Mouse (Mus musculus): ENCODE data around the gene Rasgrf2.
"Not testable (repeated sequence)": the region's sequence is repeated elsewhere in the genome, so short reads cannot be mapped to it uniquely, and the experiment has no call there.

Gene Rasgrf2

DNA sequence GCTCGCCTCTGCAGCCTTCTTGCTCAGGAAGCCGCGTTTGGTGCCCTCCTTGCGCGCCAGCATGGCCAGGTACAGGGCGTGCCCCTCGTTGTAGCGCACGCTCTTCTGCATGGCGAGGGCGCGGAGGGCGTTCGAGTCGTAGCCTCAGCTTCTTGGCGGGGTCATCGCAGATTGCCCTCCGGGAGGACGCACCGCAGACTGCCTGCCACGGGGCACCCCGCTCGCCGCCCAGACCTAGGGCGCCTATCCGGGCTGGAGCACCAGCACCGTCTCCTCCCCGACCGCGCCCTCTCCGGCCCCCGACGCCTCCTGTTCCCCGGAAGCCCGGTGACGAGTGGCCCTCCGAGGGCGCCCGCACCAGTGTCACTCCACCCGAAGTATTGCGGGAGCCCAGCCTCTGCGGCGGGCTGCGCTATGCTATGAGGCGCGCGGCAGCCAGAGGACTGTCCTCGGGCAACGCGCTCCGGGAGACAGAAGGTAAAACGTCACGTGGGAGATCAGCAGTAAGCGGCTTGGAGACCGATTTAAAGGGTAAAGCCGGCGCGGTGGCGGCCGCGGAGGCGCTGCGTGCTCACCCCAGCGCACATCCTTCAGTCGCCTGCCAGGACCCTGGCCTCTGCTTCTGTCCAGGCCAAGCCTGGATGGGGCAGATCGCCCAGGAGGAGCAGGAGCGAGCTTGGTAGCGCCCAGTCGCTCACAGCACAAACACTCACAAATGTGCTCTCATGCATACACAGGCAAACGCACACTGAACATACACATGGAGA, at the start of gene Rasgrf2:
TSS of gene Rasgrf2 (minus strand) at position 273 of the 767 bp plus-strand sequence.
- DNase-seq (ENCODE audit: extremely low read depth, low read depth, low spot score): no peak

DNA sequence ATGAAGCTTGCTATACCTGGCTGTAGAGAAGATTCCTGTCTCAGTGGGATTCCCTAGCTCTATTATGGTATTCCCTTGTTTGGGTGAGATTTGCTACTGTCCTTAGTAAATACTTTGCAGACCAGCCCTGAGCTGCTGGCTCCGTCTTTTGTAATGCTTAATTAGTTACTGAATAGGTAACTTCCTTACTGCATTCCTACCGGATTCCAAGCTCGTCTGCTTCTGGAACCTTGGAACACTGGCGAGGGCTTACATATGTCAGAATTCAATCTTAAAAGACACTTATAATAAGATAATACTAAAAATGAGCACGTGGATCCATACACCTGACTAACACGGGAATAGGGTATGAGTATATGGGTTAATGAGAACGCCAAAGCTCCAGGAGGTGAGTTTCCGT, 41.2 kb upstream of the Rasgrf2 start:
- DNase-seq (ENCODE audit: extremely low read depth, low read depth, low spot score): not testable (repeated sequence)

DNA sequence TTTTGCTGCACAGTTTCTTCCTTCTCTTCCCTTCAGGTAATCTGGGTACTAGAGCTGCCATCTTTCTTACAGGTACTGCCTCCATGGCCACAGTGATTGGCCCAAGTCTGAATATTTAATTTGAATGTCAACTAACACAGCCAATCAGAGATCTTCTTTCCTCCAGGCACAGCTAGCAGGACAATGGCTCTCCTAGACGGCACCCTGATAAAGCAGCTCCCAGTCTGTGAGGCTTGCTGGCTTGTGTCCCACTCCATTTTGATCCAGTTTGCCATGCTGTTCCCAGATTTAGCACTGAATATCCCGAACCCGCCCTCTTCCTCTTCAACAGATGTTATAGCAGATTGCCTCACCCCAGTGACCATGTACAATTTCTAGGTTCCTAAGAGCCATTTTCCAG, 19.1 kb upstream of the Rasgrf2 start:
- no peak for DNase-seq (ENCODE audit: extremely low read depth, low read depth, low spot score)

DNA sequence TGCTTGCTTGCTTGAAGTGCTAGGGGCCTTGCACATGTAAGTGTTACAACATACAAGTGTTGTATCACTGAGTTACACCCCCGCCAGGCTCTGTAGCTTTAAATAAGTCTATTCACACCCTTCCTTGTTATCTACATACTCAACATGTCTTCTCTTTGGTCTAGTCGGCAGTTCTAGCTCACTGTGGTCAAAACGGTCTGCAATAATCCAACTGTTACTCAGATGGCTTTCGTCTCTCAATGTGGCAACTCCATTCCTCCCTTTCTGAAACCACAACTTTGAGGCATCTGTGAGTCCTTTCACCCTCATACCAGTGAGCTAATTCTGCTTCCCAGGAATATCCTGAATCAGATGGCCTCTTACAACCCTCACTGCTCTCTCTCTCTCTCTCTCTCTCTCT, 17.4 kb upstream of the Rasgrf2 start:
- DNase-seq (ENCODE audit: extremely low read depth, low read depth, low spot score): no peak

DNA sequence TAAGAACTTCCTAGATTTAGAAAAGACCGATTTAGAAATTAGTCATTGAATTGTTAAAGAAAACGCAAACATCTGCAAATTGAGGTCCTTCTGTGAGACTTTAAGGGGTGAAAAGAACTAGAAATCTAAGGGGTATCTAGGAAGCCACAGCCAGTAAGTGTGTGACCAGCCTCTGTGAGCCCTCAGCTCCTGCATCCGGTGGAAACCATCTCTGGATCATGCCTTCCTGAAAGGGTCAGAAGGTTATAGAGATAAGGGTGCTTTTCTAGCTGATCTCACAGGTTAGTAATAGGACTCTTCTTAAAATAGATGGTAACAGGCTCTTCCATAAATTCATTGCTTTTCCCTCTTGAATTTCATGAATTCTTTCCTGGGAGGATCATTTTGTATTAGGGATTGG, 3.3 kb upstream of the Rasgrf2 start:
- DNase-seq (ENCODE audit: extremely low read depth, low read depth, low spot score): no peak

DNA sequence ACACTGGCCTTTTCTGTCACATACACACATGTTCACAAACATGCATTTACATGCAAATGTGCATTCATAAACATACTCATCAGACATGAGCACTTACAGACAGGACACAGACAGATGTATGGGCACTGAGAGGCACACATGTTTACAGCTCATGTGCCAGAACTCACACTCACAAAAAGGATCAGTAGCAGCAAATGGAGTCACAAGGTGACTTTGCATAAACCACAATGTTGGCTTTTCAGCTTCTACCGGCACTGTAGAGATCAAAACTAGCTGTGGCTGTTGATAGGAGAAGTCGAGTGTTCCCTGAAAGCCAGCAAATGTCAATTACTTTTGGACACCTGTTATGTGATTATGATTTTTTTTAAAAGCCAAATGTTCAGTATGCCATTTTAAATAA, 1.1 kb upstream of the Rasgrf2 start:
- no peak for DNase-seq (ENCODE audit: extremely low read depth, low read depth, low spot score)

DNA sequence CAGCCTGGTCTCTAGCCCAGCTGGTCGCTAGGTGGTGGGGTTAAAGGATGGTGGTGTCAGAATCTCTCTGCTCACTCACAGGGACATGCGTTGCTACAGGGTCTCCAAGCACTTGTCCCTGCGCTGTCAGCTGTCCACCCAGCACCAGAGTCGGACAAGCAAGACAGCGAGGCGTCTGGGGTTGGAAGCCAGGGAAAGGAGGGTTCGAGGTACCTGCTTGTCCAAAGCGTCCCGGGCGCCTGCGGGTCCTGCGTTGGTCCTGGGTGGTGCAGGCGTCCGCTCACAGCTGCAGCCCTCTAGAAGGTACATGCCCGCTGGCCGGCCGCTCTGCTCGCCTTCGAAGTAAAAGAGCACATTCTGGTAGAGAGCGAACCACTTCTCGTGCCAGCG, 467 bp downstream of the Rasgrf2 start:
- no peak for DNase-seq (ENCODE audit: extremely low read depth, low read depth, low spot score)

DNA sequence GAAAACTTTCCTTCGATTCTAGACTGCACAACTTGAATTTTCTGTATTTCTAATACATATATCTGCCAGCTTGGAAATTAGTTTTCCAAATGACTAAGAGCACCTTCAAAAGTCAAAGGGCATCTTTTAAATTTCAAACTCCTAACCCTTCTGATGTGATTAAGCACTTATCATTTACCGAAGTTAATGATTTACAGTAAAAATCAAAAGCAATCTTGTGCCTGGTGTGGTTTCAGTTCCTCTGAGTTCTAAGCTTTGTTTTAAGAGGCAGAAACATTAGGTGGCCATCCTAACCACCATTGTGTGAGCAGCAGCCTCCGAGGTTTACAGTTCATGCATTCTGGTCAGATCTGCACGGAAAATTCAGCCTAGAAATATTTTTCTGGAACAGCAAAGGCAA, 1.6 kb downstream of the Rasgrf2 start:
- no peak for DNase-seq (ENCODE audit: extremely low read depth, low read depth, low spot score)

DNA sequence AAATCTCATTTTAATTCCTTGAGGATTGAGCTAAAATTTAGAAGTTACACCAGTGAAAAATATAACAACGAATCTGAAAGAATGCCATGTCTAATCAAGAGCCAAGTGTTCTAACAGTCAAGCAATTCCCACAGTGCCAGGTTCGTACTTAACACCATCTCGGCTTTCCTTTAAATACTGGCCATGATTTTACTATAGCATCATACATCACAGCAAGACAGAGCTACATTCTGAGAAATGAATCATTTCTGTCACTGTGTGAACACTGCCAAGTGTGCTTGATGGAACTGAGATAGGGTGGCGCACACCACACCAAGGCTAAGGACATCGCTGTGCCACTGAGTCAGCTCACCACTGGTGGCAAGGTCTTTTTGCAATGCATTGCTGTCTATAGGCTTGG, 5.6 kb downstream of the Rasgrf2 start:
- DNase-seq (ENCODE audit: extremely low read depth, low read depth, low spot score): no peak

DNA sequence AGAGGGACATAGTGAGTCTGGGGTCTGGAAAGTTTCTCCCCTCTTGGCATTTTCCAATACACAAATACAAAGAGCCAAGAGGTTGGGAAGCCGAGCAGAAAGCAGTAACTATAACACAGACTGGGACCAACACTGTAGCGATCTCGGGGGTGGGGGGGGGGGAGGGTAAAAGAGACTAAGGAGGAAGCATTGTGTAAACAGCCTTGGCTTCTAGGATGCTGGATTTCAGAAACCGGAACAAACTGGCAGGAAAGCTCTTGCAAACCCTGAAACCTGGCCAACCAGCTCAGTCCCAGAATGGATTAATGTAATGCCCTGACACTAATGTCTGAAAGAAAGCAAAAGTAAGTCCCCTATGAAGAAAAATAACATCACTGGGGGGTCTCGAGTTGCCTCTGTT, 11.8 kb downstream of the Rasgrf2 start:
- no peak for DNase-seq (ENCODE audit: extremely low read depth, low read depth, low spot score)

DNA sequence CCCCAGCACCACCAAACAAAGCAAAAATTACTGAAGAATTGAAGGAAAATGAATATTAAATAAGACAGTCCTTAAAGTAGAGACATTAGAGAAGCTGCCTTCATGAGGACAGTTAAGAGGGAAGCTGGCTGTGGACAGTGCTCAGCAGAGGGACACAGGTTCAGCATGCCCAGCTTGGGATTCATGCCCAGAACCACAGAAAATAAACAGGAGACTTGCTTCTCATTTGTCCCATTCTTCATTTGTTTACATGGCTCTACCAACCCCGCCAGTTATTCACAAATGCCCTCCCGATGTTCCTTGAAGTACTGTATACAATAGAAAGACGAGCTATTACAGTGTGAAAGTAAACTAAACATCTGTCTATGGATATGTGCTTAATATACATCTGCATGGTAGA, 17.4 kb downstream of the Rasgrf2 start:
- DNase-seq (ENCODE audit: extremely low read depth, low read depth, low spot score): no peak

DNA sequence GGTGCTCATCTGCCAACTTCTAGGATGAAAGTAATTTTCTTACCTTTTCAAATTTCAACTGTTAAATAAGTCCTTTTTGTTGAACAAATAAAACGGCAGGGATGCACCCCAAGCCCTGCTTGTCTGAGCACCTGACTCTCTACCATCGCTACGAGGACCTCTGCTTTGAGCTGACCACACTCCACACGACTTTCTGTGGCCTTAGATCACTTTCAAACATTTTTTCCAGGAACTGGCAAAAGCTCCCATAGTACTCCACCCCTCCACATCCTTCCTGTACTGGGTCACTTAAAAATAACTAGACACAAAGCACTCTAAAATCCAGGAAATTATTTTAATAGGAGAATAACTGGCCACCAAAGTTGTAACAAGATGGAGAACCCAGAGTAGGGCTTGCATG, 23.2 kb downstream of the Rasgrf2 start:
- DNase-seq (ENCODE audit: extremely low read depth, low read depth, low spot score): no peak

DNA sequence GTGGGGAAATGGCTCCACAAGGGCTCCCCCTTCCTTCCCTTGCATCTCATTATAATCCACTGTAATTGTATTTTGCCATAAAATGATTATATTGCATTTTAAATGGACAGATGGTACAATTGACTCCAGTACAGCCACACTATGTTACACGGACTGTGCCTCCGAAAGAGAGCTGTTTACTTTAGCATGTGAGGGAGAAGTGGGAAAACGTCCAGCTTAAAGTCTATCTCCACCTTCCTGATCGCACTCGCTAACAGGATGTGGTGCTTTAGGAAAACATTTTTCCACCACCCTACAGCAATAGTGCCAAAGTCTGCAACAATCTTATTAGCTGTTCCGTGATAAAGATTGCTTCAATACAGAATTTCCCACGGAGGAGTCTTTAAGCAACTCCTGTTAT, 27.2 kb downstream of the Rasgrf2 start:
- no peak for DNase-seq (ENCODE audit: extremely low read depth, low read depth, low spot score)

DNA sequence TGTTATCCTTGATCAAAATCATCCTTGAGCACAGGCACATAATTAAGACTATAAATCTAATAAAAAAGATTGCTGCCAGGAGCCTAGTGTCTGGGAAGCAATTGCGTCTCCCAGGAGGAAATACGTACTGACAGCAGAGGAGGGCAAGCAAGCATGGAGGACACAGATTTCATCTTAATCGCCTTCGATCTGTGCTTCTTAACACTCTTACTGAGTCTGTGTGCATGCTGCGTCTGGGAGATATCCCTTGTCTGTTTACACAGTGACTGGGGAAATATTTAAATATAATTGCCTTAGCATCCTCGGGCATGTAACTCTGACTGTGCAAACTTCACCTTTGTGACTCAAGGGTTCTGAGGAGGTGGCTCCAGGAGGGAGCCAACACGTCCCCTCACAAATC, 33.0 kb downstream of the Rasgrf2 start:
- DNase-seq (ENCODE audit: extremely low read depth, low read depth, low spot score): no peak

DNA sequence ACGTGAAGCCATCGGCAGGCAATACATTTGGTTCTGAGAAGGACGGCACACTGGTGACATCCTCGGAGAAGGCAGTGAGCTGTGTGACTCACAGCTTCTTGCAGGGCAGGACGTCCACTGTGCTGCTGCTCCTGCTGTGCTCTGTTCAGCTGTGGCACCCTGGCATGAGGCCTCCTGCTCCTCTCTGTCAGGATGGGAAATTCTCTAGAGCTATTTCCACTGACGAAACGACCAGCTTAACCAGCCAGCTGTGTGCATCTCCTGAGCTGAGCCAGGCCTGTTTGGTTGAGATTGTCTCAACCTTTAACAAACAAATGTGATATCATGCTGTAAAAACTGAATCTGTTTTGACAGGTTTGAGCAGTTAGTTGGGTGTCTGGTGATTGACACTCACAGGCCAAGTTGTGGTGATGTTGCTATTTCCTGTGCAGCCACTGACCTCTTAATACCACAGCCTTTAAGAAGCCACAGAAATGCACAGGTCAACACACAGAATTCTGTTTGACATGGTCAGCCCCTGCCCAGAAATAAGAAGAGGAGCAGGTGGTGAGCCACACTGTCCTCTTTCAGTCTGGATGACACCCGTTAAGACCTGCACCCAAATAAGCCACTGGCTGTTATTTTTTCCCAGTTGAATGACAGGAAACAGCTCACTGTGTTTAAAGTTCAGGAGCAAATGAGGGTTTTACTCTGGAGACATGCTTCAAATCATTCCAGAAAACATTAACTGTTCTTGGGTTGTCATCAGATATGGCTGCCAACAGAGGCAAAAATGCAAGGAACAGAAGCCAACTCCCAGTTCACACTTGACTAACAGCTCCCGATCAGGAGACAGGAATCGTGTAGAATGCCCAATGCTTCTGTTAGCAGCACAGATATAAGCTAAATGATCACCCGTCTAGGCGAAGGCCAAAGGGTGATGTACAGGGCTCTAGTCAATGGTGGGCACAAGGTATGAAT, 36.0 kb downstream of the Rasgrf2 start:
- DNase-seq (ENCODE audit: extremely low read depth, low read depth, low spot score): no peak

DNA sequence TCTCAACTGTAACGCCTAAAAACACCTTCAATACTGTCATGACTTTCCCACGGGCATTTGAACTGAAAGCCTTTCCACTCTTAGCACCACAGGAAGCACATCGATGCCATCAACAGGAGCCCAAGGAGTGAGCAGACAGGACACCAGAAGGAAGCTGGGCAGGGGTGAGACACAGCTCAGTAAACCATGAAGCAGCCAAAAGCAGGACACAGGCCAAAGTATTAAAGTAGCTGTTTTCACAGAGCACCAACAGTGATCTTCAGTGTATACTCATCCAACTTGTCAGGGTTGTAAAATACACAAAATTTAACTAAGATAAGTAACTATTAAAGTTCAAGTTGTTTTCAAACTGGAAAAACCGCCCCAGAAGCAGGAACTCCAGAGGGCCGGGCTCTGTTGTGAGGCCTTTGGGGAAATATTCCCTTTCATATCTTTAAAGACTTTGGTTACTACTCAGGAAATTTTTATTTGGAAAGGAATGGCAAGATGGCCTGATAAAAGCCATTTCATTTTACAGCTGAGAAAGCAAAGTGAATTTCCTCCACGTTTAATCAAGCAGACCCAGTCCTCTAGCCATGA, 37.7 kb downstream of the Rasgrf2 start:
- DNase-seq (ENCODE audit: extremely low read depth, low read depth, low spot score): no peak

DNA sequence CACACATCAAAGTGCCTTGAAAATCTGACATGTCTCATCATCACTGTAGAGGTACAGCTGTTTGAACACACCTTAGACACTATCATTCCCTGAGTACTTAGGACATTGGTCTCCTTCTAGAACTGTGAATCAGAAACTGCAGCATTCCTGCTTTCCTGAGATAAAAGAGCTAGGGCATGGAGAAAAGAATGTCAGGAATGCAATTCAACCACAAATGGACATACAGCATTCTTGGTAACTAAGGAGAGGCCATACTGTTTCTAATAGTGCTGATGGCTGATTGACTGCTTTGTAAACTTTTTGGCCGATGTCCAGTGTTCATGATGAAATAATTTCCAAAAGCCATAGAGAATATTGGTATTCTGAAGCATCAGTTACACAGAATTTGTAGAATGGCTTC, 58.3 kb downstream of the Rasgrf2 start:
- DNase-seq (ENCODE audit: extremely low read depth, low read depth, low spot score): no peak

DNA sequence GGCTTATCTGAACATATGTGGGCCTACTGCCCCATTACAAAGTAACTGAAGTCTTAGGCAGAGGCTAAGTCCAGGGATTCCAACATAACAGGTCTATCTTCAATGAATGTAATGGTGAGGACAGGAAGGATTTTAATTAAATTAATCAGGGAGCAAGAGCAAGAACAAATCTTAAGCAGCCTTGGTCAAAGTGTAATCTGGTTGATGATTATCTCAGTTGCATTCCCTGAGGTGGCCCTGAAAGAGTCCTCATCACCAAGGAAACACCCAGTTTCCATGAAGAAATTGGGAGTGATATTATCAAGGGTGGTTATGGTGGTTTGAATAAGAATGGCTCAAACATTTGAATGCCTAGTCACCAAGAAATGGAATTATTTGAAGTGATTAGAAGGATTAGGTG, 62.8 kb downstream of the Rasgrf2 start:
- no peak for DNase-seq (ENCODE audit: extremely low read depth, low read depth, low spot score)

DNA sequence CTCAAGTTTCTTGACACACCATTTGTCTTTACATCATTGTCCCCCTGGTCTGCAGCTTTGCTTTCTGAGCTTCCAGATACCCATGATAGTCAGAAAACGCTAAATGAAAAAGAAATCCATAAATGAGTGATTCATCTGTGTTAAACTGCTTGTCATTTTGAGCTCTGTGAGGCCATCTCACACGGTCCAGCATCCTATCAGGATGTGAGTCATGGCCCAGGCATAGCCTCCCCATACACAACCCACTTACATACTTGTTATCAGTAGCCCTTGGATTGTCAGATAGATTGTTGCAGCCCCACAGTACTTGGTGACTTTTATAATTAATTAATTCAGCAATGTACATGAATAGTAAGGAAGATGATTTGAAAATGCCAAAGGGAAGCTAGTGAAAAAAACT, 63.6 kb downstream of the Rasgrf2 start:
- DNase-seq (ENCODE audit: extremely low read depth, low read depth, low spot score): no peak

DNA sequence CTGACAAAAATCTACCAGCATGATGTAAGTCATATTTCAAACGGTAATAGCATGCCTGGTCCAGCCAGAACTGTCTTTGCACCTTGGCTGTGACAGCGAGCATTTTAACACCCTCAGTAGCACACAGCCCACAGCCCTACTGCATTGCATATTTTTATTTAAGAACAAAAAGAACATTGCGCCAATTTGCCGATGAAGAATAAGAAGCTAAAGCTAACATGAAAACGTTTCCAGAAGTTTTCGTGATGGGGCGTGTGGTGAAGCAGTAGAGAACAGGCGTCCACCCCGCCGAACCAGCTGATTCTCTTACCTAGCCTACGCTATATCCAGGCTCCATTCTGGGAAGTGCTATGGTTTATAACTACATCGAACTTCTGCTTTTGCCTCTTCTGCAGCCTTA, 77.7 kb downstream of the Rasgrf2 start:
- DNase-seq (ENCODE audit: extremely low read depth, low read depth, low spot score): no peak

DNA sequence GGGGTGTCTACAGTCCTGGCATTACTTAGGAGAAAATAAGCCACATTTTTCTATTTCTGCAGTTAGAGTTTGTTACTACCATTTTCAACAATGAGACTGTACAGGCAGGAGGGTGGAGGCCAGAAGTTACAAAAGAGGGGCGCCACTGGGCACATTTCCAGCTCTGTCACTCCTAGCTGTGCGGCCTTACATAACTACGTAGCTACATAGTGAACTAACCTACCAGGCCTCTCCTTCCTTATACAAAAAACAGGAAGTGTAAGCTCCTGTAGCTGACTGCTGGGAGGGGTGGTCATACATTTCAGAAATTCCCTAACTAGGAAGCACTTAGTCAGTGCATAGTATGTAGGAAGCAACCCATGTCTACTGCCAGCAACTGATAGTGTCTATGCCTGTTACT, 78.5 kb downstream of the Rasgrf2 start:
- DNase-seq (ENCODE audit: extremely low read depth, low read depth, low spot score): no peak

DNA sequence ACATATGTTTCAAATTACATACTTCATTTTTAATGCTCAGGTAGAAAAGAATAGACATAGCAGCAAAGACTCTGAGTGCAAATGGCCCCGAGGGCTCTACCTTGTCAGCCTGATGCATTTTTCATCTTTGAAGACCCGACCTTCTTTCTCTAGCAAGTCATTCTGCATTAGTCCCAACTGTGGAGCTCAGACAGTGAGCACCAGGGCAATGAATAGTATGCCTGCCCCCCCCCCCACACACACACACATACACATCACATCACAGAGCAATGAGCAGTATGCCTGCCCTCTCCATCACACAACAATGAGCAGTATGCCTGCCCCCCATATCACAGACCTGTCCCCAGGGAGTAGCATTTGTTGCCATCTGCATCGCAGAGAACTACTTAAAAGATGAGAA, 80.2 kb downstream of the Rasgrf2 start:
- no peak for DNase-seq (ENCODE audit: extremely low read depth, low read depth, low spot score)
